Mouse (Mus musculus) central nervous system, embryonic 14 days (tissue): ENCODE measurements around the gene Ubqln3. TPM values are rescaled to one million over a fixed set of nuclear protein-coding genes. Genes with fewer than 3 reads are reported as not detected.

Source experiments
- polyA plus RNA-seq: library from polyadenylated mRNA; depleted of rRNA; stranded (reverse); fragments of >200 nt; gene quantifications from 2 replicates; pipeline ENCODE4 v1.2.3, GENCODE M21; 2012; rRNA removed

Ubqln3 gene
- not detected in 2 replicates for polyA plus RNA-seq

GRCm38 (mm10) chr7:104143179-104143578, at the start of gene Ubqln3:
Gene Ubqln3 (minus strand): TSS chr7:104143279.

DNA sequence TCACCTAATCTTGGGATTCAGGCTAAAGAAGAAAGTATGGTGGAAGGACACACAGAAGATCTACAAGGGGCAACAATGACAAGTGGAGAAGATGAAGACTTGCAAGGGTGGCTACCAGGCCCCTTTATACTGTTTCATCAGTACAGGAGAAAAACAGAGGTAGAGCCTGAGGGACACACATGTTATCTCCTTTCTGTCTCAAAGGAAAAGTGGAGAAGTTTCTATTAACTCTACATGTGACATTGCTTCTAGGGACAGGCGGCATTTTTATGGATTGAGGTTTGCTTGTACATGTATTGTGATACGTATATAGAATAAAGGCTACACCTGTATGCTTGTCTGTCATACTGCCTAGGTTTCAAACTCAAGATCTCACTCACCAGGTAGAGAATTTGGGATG, 40.2 kb upstream of the Ubqln3 start, which contains the start of gene Olfr648:
Olfr648 (minus strand) TSS at position 101 of the 400 bp plus-strand sequence.

GRCm38 (mm10) chr7:104150456-104150855, 7.4 kb upstream of the Ubqln3 start, which contains the start of gene Ubqlnl:
Gene Ubqlnl (minus strand): TSS chr7:104150556.

GRCm38 (mm10) chr7:104137305-104137704, 5.8 kb downstream of the Ubqln3 start, which contains the start of gene Olfr643:
Gene Olfr643 (minus strand): TSS chr7:104137405.

GRCm38 (mm10) chr7:104129726-104130125, 13.4 kb downstream of the Ubqln3 start, which contains the start of gene Ubqln5:
Gene Ubqln5 (minus strand): TSS chr7:104129826.

GRCm38 (mm10) chr7:104104757-104104972, 38.4 kb downstream of the Ubqln3 start, which contains the start of gene Olfr646:
Gene Olfr646 (plus strand): TSS chr7:104104873.

Other genes starting within 250 kb of the Ubqln3 start
- gene Olfr64, start 248.8 kb downstream of the Ubqln3 start, polyA plus RNA-seq: not detected in 2 replicates
- gene Olfr65, start 239.8 kb downstream of the Ubqln3 start, polyA plus RNA-seq: not detected in 2 replicates
- not detected in 2 replicates for gene Olfr631, start 214.5 kb downstream of the Ubqln3 start, polyA plus RNA-seq
- not detected in 2 replicates for gene Olfr632, start 208.9 kb downstream of the Ubqln3 start, polyA plus RNA-seq
- gene Olfr633, start 198.8 kb downstream of the Ubqln3 start, polyA plus RNA-seq: not detected in 2 replicates
- gene Olfr635, start 172.1 kb downstream of the Ubqln3 start, polyA plus RNA-seq: not detected in 2 replicates
- not detected in 2 replicates for gene Olfr638, start 144.5 kb downstream of the Ubqln3 start, polyA plus RNA-seq
- gene Olfr639, start 126.0 kb downstream of the Ubqln3 start, polyA plus RNA-seq: not detected in 2 replicates
- gene Olfr640, start 117.7 kb downstream of the Ubqln3 start, polyA plus RNA-seq: not detected in 2 replicates
- not detected in 2 replicates for gene Olfr641, start 107.8 kb downstream of the Ubqln3 start, polyA plus RNA-seq
- gene Olfr642, start 90.6 kb downstream of the Ubqln3 start, polyA plus RNA-seq: not detected in 2 replicates
- not detected in 2 replicates for gene 4930516K23Rik, start 81.8 kb downstream of the Ubqln3 start, polyA plus RNA-seq
- not detected in 2 replicates for gene Olfr644, start 71.4 kb downstream of the Ubqln3 start, polyA plus RNA-seq
- not detected in 2 replicates for gene Olfr645, start 57.8 kb downstream of the Ubqln3 start, polyA plus RNA-seq
- gene Olfr646, start 38.4 kb downstream of the Ubqln3 start, polyA plus RNA-seq: not detected in 2 replicates
- gene Ubqln5, start 13.5 kb downstream of the Ubqln3 start, polyA plus RNA-seq: not detected in 2 replicates
- gene Olfr643, start 5.9 kb downstream of the Ubqln3 start, polyA plus RNA-seq: not detected in 2 replicates
- not detected in 2 replicates for gene Ubqlnl, start 7.3 kb upstream of the Ubqln3 start, polyA plus RNA-seq
- 0.15 TPM in 1 of 2 replicates, not detected in the other for gene Olfm5, start 21.6 kb upstream of the Ubqln3 start, polyA plus RNA-seq
- gene Olfr648, start 40.1 kb upstream of the Ubqln3 start, polyA plus RNA-seq: 0.10 TPM in 2 replicates
- not detected in 2 replicates for gene Olfr649, start 52.7 kb upstream of the Ubqln3 start, polyA plus RNA-seq
- 0.45 and 0.96 TPM in 2 replicates for gene Trim6, start 75.5 kb upstream of the Ubqln3 start, polyA plus RNA-seq
- 2.0 and 2.7 TPM in 2 replicates for gene Trim34a, start 101.2 kb upstream of the Ubqln3 start, polyA plus RNA-seq
- 0.17 and 0.24 TPM in 2 replicates for gene Trim5, start 144.8 kb upstream of the Ubqln3 start, polyA plus RNA-seq
- gene Trim12a, start 172.2 kb upstream of the Ubqln3 start, polyA plus RNA-seq: 3.3 and 5.3 TPM in 2 replicates
- 0.02 TPM in 1 of 2 replicates, not detected in the other for gene Trim34b, start 186.2 kb upstream of the Ubqln3 start, polyA plus RNA-seq
- gene Trim12c, start 210.1 kb upstream of the Ubqln3 start, polyA plus RNA-seq: 2.0 and 2.6 TPM in 2 replicates
- gene Trim30b, start 226.6 kb upstream of the Ubqln3 start, polyA plus RNA-seq: 0.10 and 0.14 TPM in 2 replicates